Mouse (Mus musculus): ENCODE measurements around the gene Cir1. TPM values are rescaled to one million over a fixed set of nuclear protein-coding genes. Genes with fewer than 3 reads are reported as not detected.

Gene Cir1
- total RNA-seq, 2 experiments from 2014 or later, result 11.9 to 13.8 TPM

Other genes with a start within 250 kb of the Cir1 start
- 10 to 100 TPM; 52.3 to 53.2 TPM for gene Ola1, start 93.8 kb downstream of the Cir1 start, total RNA-seq (2021)
- not detected for gene Sp9, start 40.8 kb downstream of the Cir1 start, total RNA-seq (2021)
- gene Scrn3, start 100 bp downstream of the Cir1 start, total RNA-seq (2021), result 10 to 100 TPM; 55.5 to 57.9 TPM
- 10 to 100 TPM; 18.3 to 19.2 TPM for gene Gpr155, start 73.9 kb upstream of the Cir1 start, total RNA-seq (2021)
- gene Wipf1, start 217.0 kb upstream of the Cir1 start, total RNA-seq (2021), result 1 to 10 TPM; 6.3 to 7.9 TPM